Mouse (Mus musculus) embryonic facial prominence, embryonic 15.5 days (tissue): Measurements from ENCODE around the gene Ctbp1. TPM values are rescaled to one million over a fixed set of nuclear protein-coding genes. Genes with fewer than 3 reads are reported as not detected.

Experiments
- ATAC-seq: fragments of 200-750 bp; cut with Nextera tagmentation; 2 replicates; pipeline ENCODE4 v1.8.0; 2017; ENCODE audit warnings: low read depth, moderate TSS enrichment; ENCODE audit not compliant: insufficient number of reproducible peaks, low FRiP score, low TSS enrichment
- H3K27ac ChIP-seq: fragments of 300-500 bp; sonication (generic); replicated peaks from 2 replicates; pipeline ENCODE4 v1.5.1; 2015; ENCODE audit warnings: mild to moderate bottlenecking, inconsistent platforms
- H3K27me3 ChIP-seq: fragments of 300-500 bp; sonication (generic); 2 replicates; pipeline ENCODE4 v1.6.1; 2015; ENCODE audit warnings: inconsistent platforms
- H3K36me3 ChIP-seq: fragments of 300-500 bp; sonication (generic); 2 replicates; pipeline ENCODE4 v1.6.1; 2015; ENCODE audit warnings: mild to moderate bottlenecking, inconsistent platforms
- H3K4me1 ChIP-seq: fragments of 300-500 bp; sonication (generic); 2 replicates; pipeline ENCODE4 v1.6.1; 2015; ENCODE audit warnings: inconsistent platforms
- H3K4me2 ChIP-seq: fragments of 300-500 bp; sonication (generic); replicated peaks from 2 replicates; pipeline ENCODE4 v1.6.1; 2015; ENCODE audit warnings: mild to moderate bottlenecking, inconsistent platforms
- H3K4me3 ChIP-seq: fragments of 300-500 bp; sonication (generic); replicated peaks from 2 replicates; pipeline ENCODE4 v1.5.1; 2015; ENCODE audit warnings: mild to moderate bottlenecking, inconsistent platforms
- H3K9ac ChIP-seq: fragments of 300-500 bp; sonication (generic); 2 replicates; pipeline ENCODE4 v1.6.1; 2015; ENCODE audit warnings: inconsistent platforms
- H3K9me3 ChIP-seq: fragments of 300-500 bp; sonication (generic); replicated peaks from 2 replicates; pipeline ENCODE4 v1.6.1; 2016; ENCODE audit warnings: inconsistent platforms
- WGBS: fragments of 180-500 bp; shearing (Covaris S2); methylation state at CpG from one replicate; pipeline ENCODE4 v1.1.7; 2015; 5-methylcytosine and 5-hydroxymethylcytosine counted together
- polyA plus RNA-seq: library from polyadenylated mRNA; unstranded; fragments of >200 nt; fragmentation: Nextera tagmentation; extraction: Ambion mirVana; gene quantifications from 2 replicates; pipeline ENCODE4 v1.2.1, GENCODE M21; 2015

Ctbp1 gene
- polyA plus RNA-seq, 1 experiment from 2014 or later: 312 TPM

DNA sequence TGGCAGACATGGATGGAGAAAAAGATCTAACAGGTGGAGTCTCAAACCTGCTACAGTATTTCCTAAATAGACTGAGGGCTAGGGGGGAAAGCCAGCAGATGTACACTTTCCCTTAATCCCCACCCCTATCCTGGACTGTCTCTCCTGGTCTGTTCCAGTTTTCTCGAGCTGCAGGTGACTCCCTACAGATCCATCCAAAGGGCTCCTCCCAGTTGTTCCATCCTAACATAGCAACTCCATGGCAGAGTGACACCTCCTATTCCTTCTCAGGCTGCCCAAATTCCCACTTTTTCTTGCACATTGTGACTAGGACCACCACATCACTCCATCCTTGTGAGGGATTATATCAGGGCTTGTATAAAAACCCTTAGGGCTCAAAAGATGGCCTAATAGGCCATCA is 960 bp upstream of the Ctbp1 start:
- 20% methylated on average over 1 of the region's 1 CpGs for WGBS
- Histone ChIP-seq H3K4me1 (peaks cover 31% of the 10 kb centered on the region), H3K4me2 (peak overlapping the region; percentile 70), H3K27me3 (no peaks in the 10 kb centered on the region), H3K9ac (no peak overlapping the region), H3K36me3 (peaks cover 7% of the 10 kb centered on the region; the same call in 1 of the 2 replicates), H3K4me3 (peak overlapping the region; percentile 91), H3K9me3 (no peaks in the 10 kb centered on the region), H3K27ac (no peak overlapping the region)
- ATAC-seq: no peak

DNA sequence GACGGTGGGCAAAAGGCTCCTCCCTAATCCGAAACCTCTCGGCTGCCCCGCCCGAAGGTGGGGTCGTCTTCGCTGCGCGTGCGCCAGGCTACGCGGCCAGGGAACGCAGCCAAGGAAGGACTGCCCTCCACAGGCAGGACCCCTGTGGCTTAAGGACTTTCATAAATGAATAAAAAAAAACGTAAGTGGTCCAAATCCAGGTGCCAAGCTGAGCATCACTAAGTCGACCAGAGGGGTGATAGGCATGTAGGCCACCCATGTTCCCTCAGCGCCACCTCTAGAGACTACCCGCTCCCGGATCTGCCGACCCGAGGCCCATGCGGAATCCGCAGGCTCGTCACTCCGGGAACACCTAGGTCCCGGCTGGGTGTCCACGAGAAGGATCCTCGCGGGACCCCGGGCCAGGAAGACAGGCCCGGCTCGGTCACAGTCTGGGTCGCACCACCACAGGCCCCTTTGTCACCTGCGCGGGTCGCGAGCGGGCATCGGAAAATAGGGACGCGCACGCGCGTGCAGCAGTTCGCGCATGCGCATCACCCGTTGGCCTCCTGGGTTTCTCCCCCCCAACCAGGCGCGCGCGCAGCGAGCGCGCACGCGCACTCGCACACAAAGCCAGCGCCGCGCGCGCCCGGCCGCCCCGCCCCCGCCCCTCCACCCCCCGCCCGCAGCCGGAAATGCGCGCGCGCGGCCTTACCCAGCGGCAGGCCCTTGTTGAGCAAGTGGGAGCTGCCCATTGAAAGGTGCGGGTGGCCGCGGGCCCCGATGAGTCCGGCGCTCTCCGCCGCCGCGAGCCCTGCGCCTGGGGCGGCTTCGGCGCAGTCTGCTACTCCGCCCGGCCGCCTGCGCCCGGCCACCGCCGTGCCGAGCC is 475 bp downstream of the Ctbp1 start:
- Histone ChIP-seq H3K9ac (peak overlapping the region; percentile 90), H3K4me1 (peaks cover 37% of the 10 kb centered on the region), H3K27me3 (no peaks in the 10 kb centered on the region), H3K36me3 (peaks cover 13% of the 10 kb centered on the region; the same call in 1 of the 2 replicates), H3K4me3 (peak overlapping the region; percentile 91), H3K9me3 (no peaks in the 10 kb centered on the region), H3K27ac (peak overlapping the region; percentile 98), H3K4me2 (peak overlapping the region; percentile 78)
- peak; percentile 62 for ATAC-seq
- WGBS: under 1% methylated on average over 66 of the region's 97 CpGs

DNA sequence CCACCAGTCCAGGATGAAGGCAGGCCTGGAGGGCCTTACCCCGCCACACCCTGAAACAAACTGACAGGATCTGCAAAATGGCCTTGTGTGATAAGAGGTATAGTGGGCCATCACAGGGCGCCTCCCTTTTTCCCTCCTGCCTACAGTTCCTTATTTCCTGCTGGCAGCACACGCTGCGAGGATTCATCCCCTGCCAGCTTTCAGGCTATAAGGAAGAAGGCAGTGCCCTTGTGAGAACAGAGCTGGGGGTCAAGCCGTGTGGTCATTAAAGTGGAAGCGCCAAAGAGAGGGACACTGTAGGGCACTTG is 1.1 kb downstream of the Ctbp1 start:
- ATAC-seq: no peak
- Histone ChIP-seq H3K27me3 (no peaks in the 10 kb centered on the region), H3K9me3 (no peaks in the 10 kb centered on the region), H3K4me2 (peak overlapping the region; percentile 78), H3K27ac (peak overlapping the region; percentile 98), H3K4me1 (peaks cover 37% of the 10 kb centered on the region), H3K36me3 (peaks cover 19% of the 10 kb centered on the region), H3K9ac (peak overlapping the region; percentile 90), H3K4me3 (peak overlapping the region; percentile 91)
- WGBS: 17% methylated on average over 6 of the region's 6 CpGs

DNA sequence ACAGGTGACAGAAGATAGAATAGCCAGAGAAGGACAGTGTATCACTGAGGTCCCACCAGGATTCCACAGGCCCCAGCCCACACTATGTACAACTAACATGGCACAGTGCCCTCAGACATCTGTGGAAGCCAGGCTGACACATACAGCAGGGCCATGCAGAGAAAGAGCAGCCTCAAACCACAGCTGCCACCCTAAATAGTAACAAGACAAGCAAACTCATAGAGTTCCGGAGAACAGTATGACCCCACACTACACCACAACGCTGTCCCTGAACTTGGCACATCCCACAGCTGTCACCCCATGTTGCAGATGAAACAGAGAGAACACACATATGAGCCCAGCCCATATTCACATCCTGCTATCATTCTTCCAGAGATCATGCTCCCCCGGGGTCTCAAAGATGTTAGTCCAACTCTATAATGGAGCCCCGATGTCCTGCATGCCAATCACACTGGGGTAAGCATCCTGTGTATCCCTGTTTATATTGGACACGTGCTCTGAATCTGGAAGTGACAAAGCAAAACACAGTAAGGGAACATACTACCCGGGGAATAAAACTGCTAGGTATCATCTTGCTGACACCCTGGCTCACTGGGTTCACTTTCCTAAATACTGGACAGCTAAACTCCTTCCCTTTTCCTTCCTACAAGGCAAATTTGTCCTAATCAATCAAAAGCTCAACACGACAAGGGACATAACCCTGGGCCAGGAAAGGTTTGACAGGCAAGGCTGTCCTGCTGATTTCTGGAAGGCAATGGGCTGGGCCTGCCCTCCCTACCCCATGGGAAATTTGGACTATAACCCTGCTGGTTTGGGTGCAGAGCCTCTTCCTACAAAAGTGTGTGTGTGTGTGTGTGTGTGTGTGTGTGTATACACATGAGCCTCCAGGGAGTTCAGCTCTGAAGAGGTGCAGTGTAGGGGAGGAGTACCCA is 1.7 kb downstream of the Ctbp1 start:
- Histone ChIP-seq H3K27me3 (no peaks in the 10 kb centered on the region), H3K4me1 (peaks cover 37% of the 10 kb centered on the region), H3K9ac (no peak overlapping the region; the same call in 1 of the 2 replicates), H3K9me3 (no peaks in the 10 kb centered on the region), H3K4me3 (peak overlapping the region; percentile 91), H3K27ac (peak overlapping the region; percentile 98), H3K4me2 (peak overlapping the region; percentile 78), H3K36me3 (peaks cover 25% of the 10 kb centered on the region)
- WGBS: 72% methylated on average over 7 of the region's 7 CpGs
- ATAC-seq: no peak

DNA sequence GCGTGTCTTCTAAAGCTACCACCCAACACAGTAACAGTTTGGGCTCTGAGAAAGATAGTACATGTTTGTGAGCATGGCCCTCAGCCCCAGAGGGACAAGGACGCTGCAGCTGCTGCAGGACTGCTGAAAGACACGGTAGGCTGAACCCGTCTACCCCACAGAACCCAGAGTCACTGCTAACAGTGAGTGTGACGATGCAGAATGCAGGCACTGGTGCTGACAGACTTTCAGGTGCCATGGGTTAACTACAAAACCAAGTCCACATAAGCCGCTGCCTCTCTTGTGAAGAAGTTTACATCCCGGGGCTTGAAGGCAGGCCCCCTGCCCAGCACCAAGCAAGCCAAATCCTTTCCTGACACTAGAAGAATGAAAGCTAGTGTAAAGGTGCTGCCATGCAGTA is 2.6 kb downstream of the Ctbp1 start:
- Histone ChIP-seq H3K9ac (no peak overlapping the region), H3K36me3 (peaks cover 35% of the 10 kb centered on the region), H3K4me3 (no peak overlapping the region), H3K27ac (no peak overlapping the region), H3K9me3 (no peaks in the 10 kb centered on the region), H3K4me2 (no peak overlapping the region), H3K4me1 (peaks cover 37% of the 10 kb centered on the region), H3K27me3 (no peaks in the 10 kb centered on the region)
- WGBS: 84% methylated on average over 7 of the region's 7 CpGs
- no peak for ATAC-seq

DNA sequence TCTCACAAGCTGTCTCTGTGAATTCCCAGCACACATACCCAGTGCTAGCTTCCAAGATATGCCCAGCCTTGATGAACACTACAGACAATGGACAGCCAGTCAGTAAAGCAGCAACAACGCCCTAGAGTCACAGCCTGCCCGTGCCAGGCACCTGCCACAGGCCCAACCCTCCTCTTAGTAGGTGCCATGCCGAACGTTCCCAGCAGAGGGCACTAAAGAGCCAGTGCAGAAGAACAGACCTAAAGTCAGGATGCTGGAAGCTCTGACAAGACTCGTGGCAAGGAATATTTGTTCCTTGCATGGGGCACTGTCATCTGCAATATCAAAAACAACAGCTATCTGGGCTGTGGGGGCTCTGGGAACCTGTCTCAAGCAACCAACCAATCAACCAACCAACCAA is 4.2 kb downstream of the Ctbp1 start:
- peaks cover 51% of the 10 kb centered on the region for H3K36me3 ChIP-seq
- no peak overlapping the region for H3K27ac ChIP-seq
- no peak overlapping the region for H3K9ac ChIP-seq
- H3K4me3 ChIP-seq: no peak overlapping the region
- no peaks in the 10 kb centered on the region for H3K27me3 ChIP-seq
- ATAC-seq: no peak
- H3K4me1 ChIP-seq: peaks cover 37% of the 10 kb centered on the region
- no peak overlapping the region for H3K4me2 ChIP-seq
- H3K9me3 ChIP-seq: no peaks in the 10 kb centered on the region
- WGBS: 12% methylated on average over 5 of the region's 5 CpGs

DNA sequence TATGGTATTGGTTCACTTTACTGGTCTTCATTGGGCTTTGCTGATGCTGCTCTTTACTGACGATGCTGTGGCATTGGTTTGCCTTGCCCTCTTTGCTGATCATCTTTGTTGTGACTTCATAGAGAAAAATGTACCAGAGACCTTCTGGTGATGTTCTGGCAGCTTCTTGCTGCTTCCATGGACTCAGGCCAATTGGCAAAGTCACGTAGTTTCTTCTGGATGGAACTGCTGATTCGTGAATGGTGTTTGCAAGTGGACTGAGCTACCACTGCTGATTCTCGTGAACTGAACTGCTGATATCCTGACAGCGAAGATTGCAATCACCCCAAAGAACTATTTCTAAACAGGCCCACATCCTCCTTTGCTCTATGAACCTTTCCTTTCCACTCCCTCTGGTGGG is 20.4 kb downstream of the Ctbp1 start:
- H3K36me3 ChIP-seq: peaks cover 100% of the 10 kb centered on the region
- no peaks in the 10 kb centered on the region for H3K4me1 ChIP-seq
- no peaks in the 10 kb centered on the region for H3K27me3 ChIP-seq
- 85% methylated on average over 5 of the region's 5 CpGs for WGBS
- H3K4me2 ChIP-seq: no peak overlapping the region
- H3K4me3 ChIP-seq: no peak overlapping the region
- H3K9me3 ChIP-seq: no peaks in the 10 kb centered on the region
- H3K9ac ChIP-seq: no peak overlapping the region
- H3K27ac ChIP-seq: no peak overlapping the region
- ATAC-seq: no peak

DNA sequence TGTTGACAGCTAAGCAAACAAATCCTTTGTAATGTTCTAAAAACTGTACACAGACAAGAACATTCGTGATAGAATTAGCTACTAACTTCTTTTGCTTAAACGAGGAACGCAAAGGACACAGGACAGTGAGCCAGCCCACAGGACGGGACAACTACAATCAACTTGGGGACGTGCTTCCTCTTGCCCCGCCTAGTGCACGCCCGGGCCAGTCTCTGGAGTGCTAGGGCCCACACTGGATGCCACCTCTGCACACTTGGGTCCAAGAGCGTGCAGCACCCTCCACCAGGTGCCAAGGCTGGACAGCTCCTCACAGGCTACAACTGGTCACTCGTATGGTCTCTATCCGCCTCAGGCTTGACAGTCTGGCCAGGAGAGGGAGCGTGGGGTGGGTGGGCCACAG is 26.6 kb downstream of the Ctbp1 start:
- Histone ChIP-seq H3K27ac (no peak overlapping the region), H3K4me2 (no peak overlapping the region), H3K9ac (no peak overlapping the region), H3K9me3 (no peaks in the 10 kb centered on the region), H3K36me3 (peaks cover 86% of the 10 kb centered on the region), H3K27me3 (no peaks in the 10 kb centered on the region), H3K4me3 (no peak overlapping the region), H3K4me1 (0 out of 2 replicates have a peak, but pooled peaks cover 8% of the 10 kb centered on the region)
- no peak for ATAC-seq
- 75% methylated on average over 12 of the region's 12 CpGs for WGBS

DNA sequence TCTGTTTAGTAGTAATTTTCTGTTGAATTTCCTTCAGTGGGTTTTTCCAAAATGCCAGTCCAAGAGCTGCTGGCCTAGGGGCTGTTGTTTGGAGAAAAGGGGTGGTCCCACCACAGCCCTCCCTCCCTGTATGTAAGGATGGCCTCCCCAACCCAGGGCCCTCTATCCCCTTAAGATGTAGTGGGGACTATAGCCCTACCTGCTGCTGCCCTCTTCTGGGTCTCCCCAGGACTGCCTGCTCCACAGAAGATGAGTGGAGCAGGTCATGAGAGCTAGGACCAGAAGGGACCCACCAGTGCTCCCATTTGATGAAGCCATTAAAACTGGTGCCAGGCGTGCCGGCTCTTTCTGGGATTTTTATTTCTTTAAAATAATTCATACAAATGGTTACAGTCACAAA is 27.4 kb downstream of the Ctbp1 start:
- 0 out of 2 replicates have a peak overlapping the region, but pooled peaks have one; percentile 22 for H3K27ac ChIP-seq
- H3K4me1 ChIP-seq: 0 out of 2 replicates have a peak, but pooled peaks cover 8% of the 10 kb centered on the region
- no peaks in the 10 kb centered on the region for H3K9me3 ChIP-seq
- peaks cover 82% of the 10 kb centered on the region for H3K36me3 ChIP-seq
- no peak overlapping the region for H3K4me2 ChIP-seq
- no peak overlapping the region for H3K9ac ChIP-seq
- WGBS: 89% methylated on average over 2 of the region's 2 CpGs
- no peak for ATAC-seq
- H3K27me3 ChIP-seq: no peaks in the 10 kb centered on the region
- H3K4me3 ChIP-seq: no peak overlapping the region

DNA sequence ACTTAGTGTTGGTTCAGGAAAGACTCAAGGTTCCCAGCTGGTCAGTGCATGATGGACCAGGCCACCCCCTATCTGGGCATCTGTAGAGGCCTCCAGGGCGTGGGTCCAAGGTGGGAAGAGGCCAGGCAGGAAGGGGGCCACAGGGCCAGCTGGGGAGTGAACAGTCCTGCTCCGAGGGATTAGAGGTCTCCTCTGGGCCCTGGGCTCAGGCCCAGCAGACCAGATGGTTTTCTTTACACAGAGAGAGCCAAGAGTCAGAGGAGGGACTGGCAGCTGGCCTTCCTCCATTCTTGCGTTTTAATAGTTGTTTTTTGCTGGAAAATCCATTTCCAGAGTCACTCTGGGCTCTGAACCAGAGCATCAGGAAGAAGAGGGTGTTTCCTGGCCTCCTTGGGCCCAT is 29.1 kb downstream of the Ctbp1 start:
- Histone ChIP-seq H3K9ac (no peak overlapping the region), H3K27me3 (no peaks in the 10 kb centered on the region), H3K9me3 (no peaks in the 10 kb centered on the region), H3K36me3 (peaks cover 76% of the 10 kb centered on the region), H3K4me2 (no peak overlapping the region), H3K4me3 (no peak overlapping the region), H3K27ac (peak overlapping the region; percentile 49), H3K4me1 (0 out of 2 replicates have a peak, but pooled peaks cover 8% of the 10 kb centered on the region)
- 50% methylated on average over 3 of the region's 3 CpGs for WGBS
- ATAC-seq: 0 out of 2 replicates have a peak, but pooled peaks have one; percentile 1

DNA sequence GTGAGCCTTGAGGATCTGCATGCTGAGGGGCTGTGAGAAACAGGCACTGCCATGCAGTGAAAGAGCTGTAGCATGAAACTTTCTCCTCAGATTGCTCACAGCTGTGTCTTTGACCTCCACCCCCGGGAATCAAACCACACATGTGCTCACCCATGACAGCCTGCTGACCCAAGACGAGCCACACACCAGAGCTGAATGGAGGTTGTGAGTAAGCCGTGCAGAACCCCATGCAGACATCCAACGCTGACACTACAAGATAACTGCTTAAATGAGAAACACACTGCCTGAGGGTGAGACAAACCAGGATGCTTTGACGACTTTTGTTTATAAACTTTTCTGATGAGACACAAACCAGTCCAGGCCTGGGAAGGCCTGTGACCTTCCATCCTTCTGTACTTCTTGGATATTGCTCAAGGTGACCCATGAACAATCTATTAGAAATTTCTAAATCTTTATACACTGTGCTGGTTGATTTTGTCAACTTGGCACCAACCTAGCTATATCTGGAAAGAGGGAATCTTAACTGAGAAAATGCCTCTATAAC is 30.3 kb downstream of the Ctbp1 start:
- no peak overlapping the region for H3K4me2 ChIP-seq
- peaks cover 10% of the 10 kb centered on the region for H3K4me1 ChIP-seq
- H3K27ac ChIP-seq: no peak overlapping the region
- 59% methylated on average over 5 of the region's 5 CpGs for WGBS
- no peak overlapping the region for H3K9ac ChIP-seq
- no peaks in the 10 kb centered on the region for H3K9me3 ChIP-seq
- ATAC-seq: no peak
- no peaks in the 10 kb centered on the region for H3K27me3 ChIP-seq
- no peak overlapping the region for H3K4me3 ChIP-seq
- peaks cover 64% of the 10 kb centered on the region for H3K36me3 ChIP-seq
